Comparison of ENCODE assay signal across 12 mouse cellular contexts in the genomic region with DNA sequence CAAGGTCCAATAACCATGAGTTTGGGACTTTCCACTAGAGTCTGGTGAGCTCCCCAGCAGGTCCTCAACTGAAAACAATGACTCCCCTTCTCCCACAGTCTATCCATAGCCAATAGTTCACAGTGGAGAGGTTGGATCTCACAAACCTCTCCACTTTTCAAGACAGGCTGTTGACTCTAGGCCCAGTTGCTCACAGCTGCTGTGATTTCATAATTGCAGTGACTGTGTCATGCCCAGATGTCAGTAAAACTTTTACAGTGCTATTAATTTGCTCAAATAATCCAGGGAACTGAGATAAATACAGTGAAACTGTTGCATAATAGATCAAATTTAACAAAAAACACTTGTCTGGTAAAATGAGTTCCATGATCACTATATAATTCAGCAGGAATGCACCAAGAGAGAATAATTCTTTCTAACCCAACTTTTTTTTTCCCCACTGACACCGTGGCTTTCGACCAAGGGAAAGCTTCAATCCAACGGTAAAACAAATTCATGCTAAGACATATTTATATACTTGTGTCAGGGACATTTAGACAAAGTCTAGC. TPM values are rescaled to one million over a fixed set of nuclear protein-coding genes. Genes with fewer than 3 reads are reported as not detected.
DNase-seq lines count a peak whose midpoint lies in the region; ATAC-seq lines count a peak whose summit lies in the region.
"Had no signal": no experiment of that assay in that cellular context is flagged by ENCODE, and none has a peak within 500 bp of the region (broad histone marks: within the 10 kb centered on the region; RNA-seq: fewer than 3 reads in every experiment).

No protein-coding gene starts in this region.

- H3K4me2 ChIP-seq in embryonic facial prominence, embryonic 14.5 days (ENCODE audit: low read depth, low read length), result no peak overlapping the region
- no peak overlapping the region for H3K4me2 ChIP-seq in intestine, embryonic 15.5 days (replicated peaks)
- no peak overlapping the region for H3K4me2 ChIP-seq in stomach, embryonic 14.5 days (replicated peaks; ENCODE audit: low read depth, low read length)
- H3K4me2 ChIP-seq: liver, embryonic 13.5 days; midbrain, embryonic 11.5 days had no signal

- no peak for ATAC-seq in embryonic facial prominence, embryonic 14.5 days (ENCODE audit: low read depth)
- ATAC-seq in intestine, embryonic 15.5 days, result peak; percentile 41; the same call in 1 of the 2 replicates
- ATAC-seq in stomach, embryonic 14.5 days (ENCODE audit: insufficient number of reproducible peaks, insufficient read depth, low FRiP score, low read depth), result peak; percentile 68; the same call in 1 of the 2 replicates
- ATAC-seq: hindbrain, postnatal 0 days had no signal

- no peaks in the 10 kb centered on the region for H3K27me3 ChIP-seq in embryonic facial prominence, embryonic 14.5 days (replicated peaks; ENCODE audit: control insufficient read depth, insufficient read depth, low read length)
- no peaks in the 10 kb centered on the region for H3K27me3 ChIP-seq in embryonic facial prominence, embryonic 10.5 days (replicated peaks; ENCODE audit: low read depth, poor library complexity, severe bottlenecking)
- no peaks in the 10 kb centered on the region for H3K27me3 ChIP-seq in intestine, embryonic 15.5 days (replicated peaks)
- H3K27me3 ChIP-seq in stomach, embryonic 14.5 days (ENCODE audit: control insufficient read depth, insufficient read depth, low read length), result no peaks in the 10 kb centered on the region
- H3K27me3 ChIP-seq: liver, embryonic 13.5 days had no signal

- DNase-seq in embryonic facial prominence, embryonic 14.5 days (ENCODE audit: low spot score), result peak; percentile 51
- no peak for DNase-seq in embryonic facial prominence, embryonic 10.5 days (ENCODE audit: low spot score)
- DNase-seq in kidney, postnatal 4 days, result peak; percentile 47 to 52
- no peak for DNase-seq in kidney, postnatal 36 days
- no peak for DNase-seq in cerebellum, adult 11 months
- no peak for DNase-seq in cerebellum, postnatal 4 days (ENCODE audit: low spot score in 2 of 2)
- DNase-seq: cerebellum, adult 9-10 months; liver, embryonic 13.5 days had no signal

- H3K9me3 ChIP-seq in embryonic facial prominence, embryonic 14.5 days (ENCODE audit: control insufficient read depth, low read length), result no peaks in the 10 kb centered on the region
- no peaks in the 10 kb centered on the region for H3K9me3 ChIP-seq in embryonic facial prominence, embryonic 10.5 days
- H3K9me3 ChIP-seq in intestine, embryonic 15.5 days, result no peaks in the 10 kb centered on the region
- no peaks in the 10 kb centered on the region for H3K9me3 ChIP-seq in stomach, embryonic 14.5 days (ENCODE audit: control insufficient read depth, low read depth, low read length)
- H3K9me3 ChIP-seq: liver, embryonic 13.5 days had no signal

- H3K9ac ChIP-seq in embryonic facial prominence, embryonic 14.5 days (ENCODE audit: low read depth, low read length), result no peak overlapping the region
- H3K9ac ChIP-seq in intestine, embryonic 15.5 days, result no peak overlapping the region
- no peak overlapping the region for H3K9ac ChIP-seq in stomach, embryonic 14.5 days (replicated peaks; ENCODE audit: low read depth, low read length)
- H3K9ac ChIP-seq: liver, embryonic 13.5 days had no signal

- 43% methylated on average over 3 of the region's 3 CpGs for WGBS in embryonic facial prominence, embryonic 14.5 days
- WGBS in embryonic facial prominence, embryonic 10.5 days, result 91% methylated on average over 3 of the region's 3 CpGs
- 52% methylated on average over 3 of the region's 3 CpGs for WGBS in intestine, embryonic 15.5 days
- WGBS in stomach, embryonic 14.5 days, result 35% methylated on average over 3 of the region's 3 CpGs

- peaks cover 9% of the 10 kb centered on the region for H3K4me1 ChIP-seq in embryonic facial prominence, embryonic 14.5 days (ENCODE audit: control insufficient read depth, insufficient read depth, low read length)
- H3K4me1 ChIP-seq in embryonic facial prominence, embryonic 10.5 days, result no peaks in the 10 kb centered on the region
- H3K4me1 ChIP-seq in intestine, embryonic 15.5 days (replicated peaks), result 0 out of 2 replicates have a peak, but pooled peaks cover 7% of the 10 kb centered on the region
- H3K4me1 ChIP-seq in stomach, embryonic 14.5 days (ENCODE audit: control insufficient read depth, insufficient read depth, low read length), result peaks cover 22% of the 10 kb centered on the region

- H3K36me3 ChIP-seq in embryonic facial prominence, embryonic 14.5 days (ENCODE audit: control insufficient read depth, insufficient read depth, low read length), result no peaks in the 10 kb centered on the region
- H3K36me3 ChIP-seq in embryonic facial prominence, embryonic 10.5 days (replicated peaks), result no peaks in the 10 kb centered on the region
- no peaks in the 10 kb centered on the region for H3K36me3 ChIP-seq in intestine, embryonic 15.5 days
- H3K36me3 ChIP-seq in stomach, embryonic 14.5 days (ENCODE audit: control insufficient read depth, insufficient read depth, low read length), result no peaks in the 10 kb centered on the region
- H3K36me3 ChIP-seq: liver, embryonic 13.5 days had no signal

- no peak overlapping the region for H3K27ac ChIP-seq in embryonic facial prominence, embryonic 14.5 days (replicated peaks; ENCODE audit: low read depth, low read length)
- no peak overlapping the region for H3K27ac ChIP-seq in embryonic facial prominence, embryonic 10.5 days (replicated peaks)
- H3K27ac ChIP-seq in intestine, embryonic 15.5 days, result no peak overlapping the region
- H3K27ac ChIP-seq in stomach, embryonic 14.5 days (ENCODE audit: low read length), result peak overlapping the region; percentile 56; the same call in 1 of the 2 replicates
- H3K27ac ChIP-seq: hindbrain, postnatal 0 days; liver, embryonic 13.5 days had no signal

- H3K4me3 ChIP-seq in embryonic facial prominence, embryonic 14.5 days (ENCODE audit: low read depth, low read length), result no peak overlapping the region
- H3K4me3 ChIP-seq in embryonic facial prominence, embryonic 10.5 days, result no peak overlapping the region
- H3K4me3 ChIP-seq in intestine, embryonic 15.5 days (replicated peaks), result no peak overlapping the region
- no peak overlapping the region for H3K4me3 ChIP-seq in stomach, embryonic 14.5 days (ENCODE audit: low read depth, low read length)
- H3K4me3 ChIP-seq: liver, embryonic 13.5 days had no signal

RNA-seq across cellular contexts. Expression of gene Cd55, which starts 49.4 kb away (rescaled TPM):
- 23.6 and 23.8 TPM in 2 replicates for polyA plus RNA-seq in embryonic facial prominence, embryonic 14.5 days (2014; fragmentation: Nextera tagmentation; extraction: Ambion mirVana)
- 2.1 and 3.6 TPM in 2 replicates for polyA plus RNA-seq in embryonic facial prominence, embryonic 10.5 days (2016; fragmentation: Nextera tagmentation; extraction: Ambion mirVana)
- 19.8 and 20.0 TPM in 2 replicates for polyA plus RNA-seq in intestine, embryonic 15.5 days (2015; fragmentation: Nextera tagmentation; extraction: Ambion mirVana)
- polyA plus RNA-seq in stomach, embryonic 14.5 days (2014; fragmentation: Nextera tagmentation; extraction: Ambion mirVana), result 57.5 and 63.1 TPM in 2 replicates

Comparison
In these comparisons a context has a peak if more than half of its experiments do, and no peak if none do; other contexts are left out.
1. DNase-seq: peak in embryonic facial prominence, embryonic 14.5 days (single experiment) and kidney, postnatal 4 days (2 of 2); none in embryonic facial prominence, embryonic 10.5 days (single experiment), kidney, postnatal 36 days (0 of 2), cerebellum, adult 11 months (single experiment) and cerebellum, postnatal 4 days (0 of 2).